Mouse (Mus musculus): ENCODE results near the gene Slco2b1.

The Slco2b1 gene

GRCm38 (mm10) chr7:99644701-99645100, 66.4 kb downstream of the Slco2b1 start:
- DNase-seq: no peak

- no peak for DNase-seq
Observed at GRCm38 (mm10) chr7:99642078-99642477, 69.1 kb downstream of the Slco2b1 start.

- DNase-seq: no peak
Observed at GRCm38 (mm10) chr7:99641245-99641644, 69.9 kb downstream of the Slco2b1 start.

GRCm38 (mm10) chr7:99633966-99634665, 77.0 kb downstream of the Slco2b1 start:
- no peak for DNase-seq

GRCm38 (mm10) chr7:99632286-99632685, 78.9 kb downstream of the Slco2b1 start:
- no peak for DNase-seq

- DNase-seq: no peak
Observed at GRCm38 (mm10) chr7:99627366-99627765, 83.8 kb downstream of the Slco2b1 start.

- peak; percentile 44 for DNase-seq
Observed at GRCm38 (mm10) chr7:99626376-99627270, 84.5 kb downstream of the Slco2b1 start, which contains the start of gene Tpbgl. Gene Tpbgl (minus strand): TSS chr7:99627103.

- DNase-seq: peak; percentile 79
Observed at GRCm38 (mm10) chr7:99625722-99626375, 85.3 kb downstream of the Slco2b1 start.

GRCm38 (mm10) chr7:99618860-99619259, 92.3 kb downstream of the Slco2b1 start:
- DNase-seq: no peak

- no peak for DNase-seq
Observed at GRCm38 (mm10) chr7:99618264-99618663, 92.9 kb downstream of the Slco2b1 start.

Measured in kidney, adult 11 months (tissue).